Mouse (Mus musculus) frontal cortex, adult 2 months (tissue): ENCODE measurements around the gene Gsn. TPM values are rescaled to one million over a fixed set of nuclear protein-coding genes. Genes with fewer than 3 reads are reported as not detected.

Experiments used
- DNase-seq, 2 experiments: peaks; one replicate each; pipeline ENCODE4 v3.0.0; 2022; ENCODE audit warnings: low spot score in 1 of 2; ENCODE audit errors: extremely low spot score in 1 of 2
- polyA plus RNA-seq: library from polyadenylated mRNA; depleted of rRNA; stranded (reverse); fragments of >200 nt; gene quantifications from 2 replicates; pipeline ENCODE4 v1.2.3, GENCODE M21; 2012

Gsn gene
- polyA plus RNA-seq, 1 experiment = 99.6 TPM

- DNase-seq = no peak
Observed at GRCm38 (mm10) chr2:35277686-35278085, 21.5 kb downstream of the Gsn start.

- no peak for DNase-seq
Observed at GRCm38 (mm10) chr2:35278371-35279210, 22.4 kb downstream of the Gsn start.

GRCm38 (mm10) chr2:35280001-35280400, 23.8 kb downstream of the Gsn start:
- DNase-seq = no peak

- no peak for DNase-seq
Observed at GRCm38 (mm10) chr2:35282214-35282613, 26.0 kb downstream of the Gsn start.

GRCm38 (mm10) chr2:35283997-35284396, 27.8 kb downstream of the Gsn start:
- DNase-seq = no peak

- DNase-seq = no peak
Observed at GRCm38 (mm10) chr2:35285209-35285608, 29.0 kb downstream of the Gsn start.

GRCm38 (mm10) chr2:35287017-35287620, 30.9 kb downstream of the Gsn start:
- DNase-seq = no peak

GRCm38 (mm10) chr2:35288758-35289635, 32.8 kb downstream of the Gsn start:
- peak; percentile 63 to 92 for DNase-seq

GRCm38 (mm10) chr2:35291856-35292255, 35.7 kb downstream of the Gsn start:
- DNase-seq = peak in 1 of 2 experiments; percentile 66

GRCm38 (mm10) chr2:35292700-35293099, 36.5 kb downstream of the Gsn start:
- no peak for DNase-seq

GRCm38 (mm10) chr2:35293291-35293690, 37.1 kb downstream of the Gsn start:
- DNase-seq = no peak

GRCm38 (mm10) chr2:35297703-35298332, 41.6 kb downstream of the Gsn start:
- DNase-seq = peak; percentile 21 to 89

GRCm38 (mm10) chr2:35299437-35299836, 43.3 kb downstream of the Gsn start:
- DNase-seq = no peak

- no peak for DNase-seq
Observed at GRCm38 (mm10) chr2:35302049-35302885, 46.1 kb downstream of the Gsn start.

- DNase-seq = no peak
Observed at GRCm38 (mm10) chr2:35308166-35308565, 52.0 kb downstream of the Gsn start.

GRCm38 (mm10) chr2:35309906-35310493, 53.8 kb downstream of the Gsn start:
- no peak for DNase-seq

- DNase-seq = no peak
Observed at GRCm38 (mm10) chr2:35314300-35314699, 58.1 kb downstream of the Gsn start.

GRCm38 (mm10) chr2:35317604-35318003, 61.4 kb downstream of the Gsn start:
- no peak for DNase-seq

GRCm38 (mm10) chr2:35318405-35318804, 62.2 kb downstream of the Gsn start:
- no peak for DNase-seq
